Mouse (Mus musculus) liver, embryonic 11.5 days (tissue): ENCODE results near the gene Cpsf2. TPM values are rescaled to one million over a fixed set of nuclear protein-coding genes. Genes with fewer than 3 reads are reported as not detected.

Experiments
- ATAC-seq: fragments of 200-750 bp; cut with Nextera tagmentation; replicated peaks from 2 replicates; pipeline ENCODE4 v1.8.0; 2017; ENCODE audit warnings: moderate number of reproducible peaks, mild to moderate bottlenecking, moderate TSS enrichment, moderate library complexity; ENCODE audit not compliant: low FRiP score
- DNase-seq: peaks from one replicate; pipeline ENCODE4 v3.0.0-alpha.2; 2017; ENCODE audit warnings: low spot score
- H3K27ac ChIP-seq: fragments of 300-500 bp; sonication (generic); 2 replicates; pipeline ENCODE4 v1.5.1; 2014; ENCODE audit warnings: mild to moderate bottlenecking, low read depth, low read length, control low read depth
- H3K27me3 ChIP-seq: fragments of 300-500 bp; sonication (generic); replicated peaks from 2 replicates; pipeline ENCODE4 v1.6.1; 2014; ENCODE audit warnings: low read length, mixed read lengths; ENCODE audit not compliant: control insufficient read depth, insufficient read depth
- H3K36me3 ChIP-seq: fragments of 300-500 bp; sonication (generic); 2 replicates; pipeline ENCODE4 v1.6.1; 2014; ENCODE audit warnings: mild to moderate bottlenecking, low read length, moderate library complexity, mixed read lengths; ENCODE audit not compliant: control insufficient read depth, insufficient read depth
- H3K4me1 ChIP-seq: fragments of 300-500 bp; sonication (generic); replicated peaks from 2 replicates; pipeline ENCODE4 v1.6.1; 2014; ENCODE audit warnings: low read length, mixed read lengths; ENCODE audit not compliant: control insufficient read depth, insufficient read depth
- H3K4me2 ChIP-seq: fragments of 300-500 bp; sonication (generic); 2 replicates; pipeline ENCODE4 v1.6.1; 2014; ENCODE audit warnings: mild to moderate bottlenecking, control low read depth, moderate library complexity
- H3K4me3 ChIP-seq: fragments of 300-500 bp; sonication (generic); 2 replicates; pipeline ENCODE4 v1.5.1; 2014; ENCODE audit warnings: low read depth, low read length, control low read depth
- H3K9ac ChIP-seq: fragments of 300-500 bp; sonication (generic); 2 replicates; pipeline ENCODE4 v1.6.1; 2014; ENCODE audit warnings: low read depth, low read length, control low read depth
- H3K9me3 ChIP-seq: fragments of 300-500 bp; sonication (generic); 2 replicates; pipeline ENCODE4 v1.6.1; 2016; ENCODE audit warnings: low read length, inconsistent platforms, mixed read lengths; ENCODE audit not compliant: control insufficient read depth
- WGBS: fragments of 180-500 bp; shearing (Covaris S2); extraction: QIAGEN DNeasy Blood & Tissue Kit; methylation state at CpG from one replicate; pipeline ENCODE4 v1.1.7; 2014; 5-methylcytosine and 5-hydroxymethylcytosine counted together
- polyA plus RNA-seq: library from polyadenylated mRNA; unstranded; fragments of >200 nt; fragmentation: Nextera tagmentation; extraction: Ambion mirVana; gene quantifications from 2 replicates; pipeline ENCODE4 v1.2.1, GENCODE M21; 2014

Cpsf2 gene
- polyA plus RNA-seq, 1 experiment from 2014 or later = 46.9 TPM

DNA sequence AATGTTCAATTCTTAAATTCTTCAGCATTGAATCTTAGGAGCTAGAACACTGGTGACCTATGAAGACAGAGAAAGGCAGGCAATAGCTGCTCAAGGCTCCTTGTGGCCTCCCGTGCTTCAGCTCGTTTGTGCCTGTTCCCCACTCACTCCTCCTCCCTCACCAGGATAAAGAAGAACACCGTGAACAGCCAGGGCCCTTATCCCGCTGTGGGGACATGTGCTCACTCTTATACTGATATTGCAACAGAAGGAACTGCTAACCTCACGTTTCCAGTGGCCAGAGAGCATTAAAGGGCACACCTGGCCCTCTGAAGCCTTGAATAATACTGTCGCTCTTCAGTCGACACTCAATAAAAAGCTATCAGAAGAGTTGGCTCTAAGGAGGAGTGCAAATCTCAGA is 53.4 kb downstream of the Cpsf2 start:
- Histone ChIP-seq H3K9ac (no peak overlapping the region), H3K27ac (no peak overlapping the region), H3K9me3 (no peaks in the 10 kb centered on the region), H3K4me3 (no peak overlapping the region), H3K27me3 (no peaks in the 10 kb centered on the region), H3K4me1 (no peaks in the 10 kb centered on the region), H3K36me3 (no peaks in the 10 kb centered on the region), H3K4me2 (no peak overlapping the region)
- no peak for ATAC-seq
- DNase-seq = no peak
- WGBS = 52% methylated on average over 7 of the region's 7 CpGs

DNA sequence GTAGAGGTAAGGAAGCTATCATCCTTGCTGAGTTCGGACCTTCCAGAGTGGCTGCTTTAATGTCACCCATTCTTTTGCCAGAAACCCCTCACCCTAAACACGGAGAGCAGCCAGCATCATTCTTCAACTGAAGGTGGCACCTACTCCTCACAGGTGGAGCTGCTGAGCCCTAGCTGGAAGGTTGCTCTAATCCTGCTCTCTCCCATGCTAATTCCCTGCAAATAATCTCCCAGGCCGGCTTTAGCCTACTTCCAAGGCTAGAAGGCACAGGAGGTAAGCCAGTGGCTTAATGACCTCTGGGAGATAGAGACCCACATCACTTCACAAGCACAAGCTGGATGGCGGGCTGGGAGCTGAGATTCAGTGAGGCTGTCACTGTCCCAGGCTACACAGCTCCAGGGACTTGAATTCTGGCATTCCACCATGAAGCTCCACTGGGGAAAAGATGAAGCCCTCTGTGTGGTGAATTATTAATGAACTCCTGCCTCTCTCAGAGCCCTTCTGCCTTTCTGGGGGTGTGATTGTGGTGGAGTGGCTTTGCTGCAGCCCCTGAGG is 54.2 kb downstream of the Cpsf2 start:
- DNase-seq (no peak), ATAC-seq (no peak)
- H3K9me3 ChIP-seq = no peaks in the 10 kb centered on the region
- H3K4me2 ChIP-seq = no peak overlapping the region
- 37% methylated on average over 4 of the region's 4 CpGs for whole genome bisulfite sequencing
- H3K4me1 ChIP-seq = no peaks in the 10 kb centered on the region
- H3K27me3 ChIP-seq = no peaks in the 10 kb centered on the region
- no peak overlapping the region for H3K4me3 ChIP-seq
- no peaks in the 10 kb centered on the region for H3K36me3 ChIP-seq
- no peak overlapping the region for H3K9ac ChIP-seq
- H3K27ac ChIP-seq = no peak overlapping the region

DNA sequence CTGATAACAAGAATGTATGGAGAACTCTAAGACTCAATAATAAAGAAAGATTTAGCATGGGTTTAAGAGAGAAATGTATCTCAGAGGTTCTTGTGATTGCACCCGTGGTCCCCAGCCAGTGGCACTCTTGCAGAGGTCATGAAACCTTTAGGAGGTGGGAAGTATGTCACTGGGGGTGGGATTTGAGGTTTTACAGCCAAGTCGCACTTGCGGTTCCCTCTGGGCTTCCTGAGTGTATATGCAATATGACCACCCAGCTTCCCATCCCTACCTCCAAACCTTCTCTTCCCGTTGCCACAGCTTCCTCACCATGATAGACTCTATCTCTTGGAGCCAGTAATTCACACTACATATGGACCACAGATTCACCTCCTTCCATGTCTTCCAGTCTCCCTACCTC is 59.1 kb downstream of the Cpsf2 start:
- H3K4me2 ChIP-seq = no peak overlapping the region
- no peak overlapping the region for H3K27ac ChIP-seq
- DNase-seq = no peak
- H3K9ac ChIP-seq = no peak overlapping the region
- H3K4me3 ChIP-seq = no peak overlapping the region
- no peaks in the 10 kb centered on the region for H3K36me3 ChIP-seq
- no peaks in the 10 kb centered on the region for H3K9me3 ChIP-seq
- no peaks in the 10 kb centered on the region for H3K27me3 ChIP-seq
- ATAC-seq = no peak
- no peaks in the 10 kb centered on the region for H3K4me1 ChIP-seq
- whole genome bisulfite sequencing = 61% methylated on average over 4 of the region's 4 CpGs

DNA sequence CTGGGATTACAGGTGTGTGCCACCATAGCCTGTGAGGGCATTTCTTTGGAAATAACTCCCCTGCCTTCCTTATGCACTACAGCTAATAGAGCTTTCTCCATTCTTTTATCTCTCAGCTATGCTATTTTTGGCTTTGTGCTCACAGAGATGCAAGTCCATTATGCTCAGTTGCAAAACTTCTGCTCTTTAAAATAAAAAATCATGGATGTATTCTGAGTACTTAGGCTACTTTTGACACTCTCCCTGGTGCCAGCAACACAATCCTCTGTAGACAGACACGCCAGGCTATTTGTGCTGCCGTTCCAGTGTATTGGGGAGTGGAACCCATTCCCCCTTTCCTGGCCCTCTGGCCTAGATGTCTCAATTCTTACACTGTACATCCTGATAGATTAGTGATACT is 64.1 kb downstream of the Cpsf2 start:
- H3K9me3 ChIP-seq = no peaks in the 10 kb centered on the region
- no peak overlapping the region for H3K9ac ChIP-seq
- no peaks in the 10 kb centered on the region for H3K4me1 ChIP-seq
- no peaks in the 10 kb centered on the region for H3K27me3 ChIP-seq
- DNase-seq (no peak), ATAC-seq (no peak)
- H3K27ac ChIP-seq = no peak overlapping the region
- H3K4me2 ChIP-seq = no peak overlapping the region
- H3K36me3 ChIP-seq = no peaks in the 10 kb centered on the region
- H3K4me3 ChIP-seq = no peak overlapping the region
- WGBS = 86% methylated on average over 2 of the region's 2 CpGs

DNA sequence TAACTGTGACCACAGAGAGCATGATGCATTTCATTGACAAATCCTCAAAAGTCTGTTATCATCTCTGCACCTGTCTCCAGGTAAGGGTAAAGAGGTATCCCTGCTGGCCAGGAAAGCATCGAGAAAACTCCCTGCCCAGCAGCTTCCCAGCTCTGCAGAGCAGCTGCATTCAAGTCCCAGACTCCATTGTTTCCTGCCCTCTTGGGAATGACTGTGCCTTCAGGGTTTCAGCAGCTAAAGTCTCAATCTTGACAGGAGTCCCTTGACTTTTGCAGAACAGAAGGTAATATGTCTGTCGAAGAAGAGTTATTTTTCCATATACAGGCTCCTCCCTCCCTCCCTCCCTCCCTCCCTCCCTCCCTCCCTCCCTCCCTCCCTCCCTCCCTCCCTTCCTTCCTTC is 65.9 kb downstream of the Cpsf2 start:
- DNase-seq = no peak
- H3K4me2 ChIP-seq = no peak overlapping the region
- 45% methylated on average over 2 of the region's 2 CpGs for WGBS
- ATAC-seq = no peak
- no peak overlapping the region for H3K4me3 ChIP-seq
- no peak overlapping the region for H3K27ac ChIP-seq
- H3K27me3 ChIP-seq = no peaks in the 10 kb centered on the region
- H3K9ac ChIP-seq = no peak overlapping the region
- H3K4me1 ChIP-seq = no peaks in the 10 kb centered on the region
- H3K9me3 ChIP-seq = no peaks in the 10 kb centered on the region
- no peaks in the 10 kb centered on the region for H3K36me3 ChIP-seq

DNA sequence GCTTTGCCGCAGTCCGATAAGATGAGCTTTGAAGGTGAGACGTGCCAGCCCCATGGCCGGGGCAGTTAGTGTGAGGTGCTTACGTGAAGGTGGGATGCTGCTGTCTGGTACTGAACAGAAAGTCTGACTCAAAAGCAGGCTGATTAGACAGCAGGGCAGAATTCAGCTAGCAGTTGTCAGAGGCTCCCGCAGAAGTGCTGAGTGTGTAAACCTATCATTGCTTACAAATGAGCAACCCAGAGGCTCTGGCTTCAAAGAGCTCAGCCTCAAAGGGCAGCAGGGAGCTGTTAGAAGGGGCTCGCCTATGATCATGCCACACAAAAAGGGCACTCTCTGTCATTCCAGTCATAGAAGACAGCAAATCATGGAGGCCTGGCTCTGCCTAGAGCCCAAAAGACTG is 66.5 kb downstream of the Cpsf2 start:
- Histone ChIP-seq H3K4me2 (no peak overlapping the region), H3K27me3 (no peaks in the 10 kb centered on the region), H3K4me3 (no peak overlapping the region), H3K9ac (no peak overlapping the region), H3K4me1 (no peaks in the 10 kb centered on the region), H3K36me3 (no peaks in the 10 kb centered on the region), H3K27ac (no peak overlapping the region), H3K9me3 (no peaks in the 10 kb centered on the region)
- DNase-seq = no peak
- no peak for ATAC-seq
- WGBS = 65% methylated on average over 7 of the region's 7 CpGs

DNA sequence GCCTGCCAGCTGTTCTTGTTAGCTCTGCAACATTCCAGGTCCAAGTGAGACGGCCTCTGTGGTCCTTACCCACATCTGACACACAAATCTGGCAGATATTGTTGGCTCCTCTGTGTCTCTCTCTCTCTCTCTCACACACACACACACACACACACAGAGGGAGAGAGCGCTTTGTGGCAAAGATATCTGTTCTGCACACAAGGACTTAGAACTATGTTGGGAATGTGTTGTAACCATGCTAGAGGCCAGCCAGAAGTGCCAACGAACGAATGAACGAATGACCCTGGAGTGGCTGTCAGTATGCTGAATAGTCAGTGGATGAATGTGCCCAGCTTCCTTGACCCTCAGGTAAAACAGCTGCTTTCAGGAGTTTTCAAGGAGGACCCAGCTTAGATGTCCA is 68.1 kb downstream of the Cpsf2 start:
- Histone ChIP-seq H3K36me3 (no peaks in the 10 kb centered on the region), H3K27me3 (no peaks in the 10 kb centered on the region), H3K4me3 (no peak overlapping the region), H3K4me2 (no peak overlapping the region), H3K4me1 (no peaks in the 10 kb centered on the region), H3K9me3 (no peaks in the 10 kb centered on the region), H3K27ac (no peak overlapping the region), H3K9ac (no peak overlapping the region)
- ATAC-seq (no peak), DNase-seq (no peak)
- 77% methylated on average over 5 of the region's 5 CpGs for WGBS

DNA sequence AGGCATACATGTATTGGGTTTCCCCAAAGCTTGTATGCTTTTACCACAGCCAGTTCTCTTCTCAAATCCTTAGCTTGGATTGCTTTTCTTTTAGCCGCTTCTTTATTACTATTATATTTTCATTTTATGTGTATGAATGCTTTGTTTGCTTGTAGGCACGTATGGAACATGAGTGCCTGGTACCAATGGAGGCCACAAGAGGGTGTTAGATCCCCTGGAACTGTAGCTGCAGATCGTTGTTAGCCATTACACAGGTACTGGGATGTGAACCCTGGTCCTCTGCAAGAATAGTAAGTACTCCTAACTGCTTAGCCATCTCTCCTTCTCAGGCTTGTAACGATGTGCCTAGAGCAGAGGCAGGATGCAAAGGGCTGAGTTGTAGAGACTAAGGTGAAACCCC is 78.4 kb downstream of the Cpsf2 start:
- no peak for ATAC-seq
- no peaks in the 10 kb centered on the region for H3K9me3 ChIP-seq
- no peak overlapping the region for H3K27ac ChIP-seq
- no peak overlapping the region for H3K4me3 ChIP-seq
- H3K9ac ChIP-seq = no peak overlapping the region
- no peaks in the 10 kb centered on the region for H3K27me3 ChIP-seq
- WGBS = 76% methylated on average over 4 of the region's 4 CpGs
- no peak overlapping the region for H3K4me2 ChIP-seq
- no peak for DNase-seq
- no peaks in the 10 kb centered on the region for H3K36me3 ChIP-seq
- H3K4me1 ChIP-seq = no peaks in the 10 kb centered on the region

DNA sequence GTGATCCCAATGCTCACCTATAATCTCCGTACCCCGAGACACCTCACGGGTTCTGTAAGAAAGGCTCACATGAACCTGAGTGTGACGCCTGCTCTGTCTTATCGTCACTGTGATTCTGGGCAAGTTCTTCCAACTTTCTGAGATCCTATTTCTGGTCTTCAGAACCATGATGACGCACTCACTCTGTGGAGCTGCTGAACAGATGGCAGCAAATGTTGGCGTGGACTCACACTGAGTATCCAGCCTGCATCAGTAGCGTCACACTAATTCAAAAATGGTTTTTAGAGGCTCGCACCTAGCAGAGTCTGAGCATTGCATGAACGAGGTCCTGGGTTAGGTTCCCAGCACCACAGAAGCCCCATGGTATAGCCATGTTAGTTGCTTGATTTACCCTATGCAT is 80.0 kb downstream of the Cpsf2 start:
- 87% methylated on average over 10 of the region's 10 CpGs for WGBS
- H3K4me2 ChIP-seq = no peak overlapping the region
- H3K9me3 ChIP-seq = no peaks in the 10 kb centered on the region
- no peaks in the 10 kb centered on the region for H3K4me1 ChIP-seq
- no peak overlapping the region for H3K27ac ChIP-seq
- no peaks in the 10 kb centered on the region for H3K36me3 ChIP-seq
- ATAC-seq (no peak), DNase-seq (no peak)
- no peak overlapping the region for H3K4me3 ChIP-seq
- H3K9ac ChIP-seq = no peak overlapping the region
- no peaks in the 10 kb centered on the region for H3K27me3 ChIP-seq
